Mouse (Mus musculus): ENCODE data around the gene Uaca.

DNA sequence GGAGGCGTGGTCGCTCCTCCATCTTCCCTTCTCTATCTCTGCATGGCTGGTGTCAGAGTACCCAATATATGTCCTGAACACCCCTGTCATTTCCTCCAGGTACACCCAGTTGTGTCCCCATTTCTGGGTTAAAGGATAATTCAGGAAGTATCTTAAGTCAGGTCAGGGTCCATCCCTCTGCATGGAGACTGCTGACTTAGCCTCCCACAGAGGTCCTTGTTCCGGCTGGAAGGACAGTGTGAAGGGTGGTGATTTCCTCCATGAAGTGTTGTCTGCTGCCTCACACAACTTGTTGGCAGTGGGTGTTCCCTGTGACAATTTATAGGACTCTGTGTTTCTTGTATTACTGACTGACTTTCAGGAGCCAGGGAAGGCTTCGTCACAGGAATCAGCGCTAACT, 23.2 kb downstream of the Uaca start:
- TF ChIP-seq POLR2A (IDR thresholded peaks at IDR 0.05; ENCODE audit: insufficient read depth, low read depth, low read length) (no peak), EP300 (IDR thresholded peaks at IDR 0.05; ENCODE audit: insufficient read depth, low read depth, low read length) (no peak)

Measured in heart, adult 2 months (tissue).